Mouse (Mus musculus): ENCODE results near the gene Olfr281. TPM values are rescaled to one million over a fixed set of nuclear protein-coding genes. Genes with fewer than 3 reads are reported as not detected.

Olfr281 gene
- total and polyA plus RNA-seq, 3 experiments = 0.08 to 0.40 TPM; not detected in 1

DNA sequence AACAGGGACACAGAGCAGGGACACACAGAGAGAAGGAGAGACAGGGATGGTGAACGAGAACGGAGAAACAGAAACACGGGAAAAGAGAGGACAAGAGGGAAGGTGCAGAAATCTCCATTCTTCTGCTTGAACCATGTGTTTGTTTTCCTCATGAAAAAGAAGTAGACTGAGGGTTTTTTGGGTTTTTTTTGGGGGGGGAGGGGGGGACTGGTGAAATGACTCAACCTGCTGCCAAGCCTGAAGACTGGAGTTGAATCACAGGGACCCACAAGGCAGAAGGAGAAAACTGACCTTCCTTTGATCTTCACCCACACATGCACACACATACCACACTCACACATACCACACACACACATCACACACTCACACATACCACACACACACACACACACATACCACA lies 50.9 kb downstream of the Olfr281 start:
- H3K9ac ChIP-seq (ENCODE audit: control insufficient read depth, low read depth, low read length, poor library complexity, severe bottlenecking) = no peak overlapping the region
- no peak for DNase-seq (ENCODE audit: low read depth, low spot score)
- no peak overlapping the region for H3K4me3 ChIP-seq (ENCODE audit: control insufficient read depth in 1 of 2, insufficient read depth in 1 of 2, low read depth in 2 of 2, low read length in 2 of 2)
- TF ChIP-seq POLR2AphosphoS2 (IDR thresholded peaks at IDR 0.05; ENCODE audit: low read length) (no peak), MXI1 (IDR thresholded peaks at IDR 0.05; ENCODE audit: low read depth, low read length) (no peak), TCF12 (IDR thresholded peaks at IDR 0.05; ENCODE audit: low read depth, low read length) (no peak), EP300 (IDR thresholded peaks at IDR 0.05; ENCODE audit: low read depth in 1 of 2, low read length in 2 of 2) (no peak), TAL1 (IDR thresholded peaks at IDR 0.05; ENCODE audit: low read length) (no peak), BHLHE40 (IDR thresholded peaks at IDR 0.05; ENCODE audit: borderline replicate concordance, low read depth, low read length) (no peak), RAD21 (IDR thresholded peaks at IDR 0.05; ENCODE audit: low read depth, low read length) (no peak), USF1 (IDR thresholded peaks at IDR 0.05; ENCODE audit: low read depth, low read length) (no peak), RCOR1 (IDR thresholded peaks at IDR 0.05; ENCODE audit: low read depth, low read length) (no peak), ZKSCAN1 (IDR thresholded peaks at IDR 0.05; ENCODE audit: low read depth, low read length) (no peak), ZNF384 (IDR thresholded peaks at IDR 0.05; ENCODE audit: low read depth, low read length) (no peak), ELF1 (IDR thresholded peaks at IDR 0.05; ENCODE audit: low read depth, low read length) (no peak), MYB (IDR thresholded peaks at IDR 0.05; ENCODE audit: low read depth, low read length) (no peak), MAX (IDR thresholded peaks at IDR 0.05; ENCODE audit: low read length) (no peak), POLR2A (IDR thresholded peaks at IDR 0.05; ENCODE audit: control insufficient read depth in 1 of 2, insufficient read depth in 1 of 2, low read depth in 1 of 2, low read length in 2 of 2, poor library complexity in 1 of 2) (no peak), MAZ (IDR thresholded peaks at IDR 0.05; ENCODE audit: low read depth, low read length) (no peak), GABPA (IDR thresholded peaks at IDR 0.05; ENCODE audit: low read depth, low read length) (no peak), CHD1 (IDR thresholded peaks at IDR 0.05; ENCODE audit: low read depth, low read length) (no peak), TBP (IDR thresholded peaks at IDR 0.05; ENCODE audit: low read depth, low read length) (no peak)
- no peaks in the 10 kb centered on the region for H3K9me3 ChIP-seq (replicated peaks; ENCODE audit: insufficient read depth, low read length)
- peaks cover 12 to 24% of the 10 kb centered on the region in 2 experiments for H3K27me3 ChIP-seq (ENCODE audit: control insufficient read depth in 1 of 2, insufficient read depth in 2 of 2, low read length in 2 of 2)
- H3K36me3 ChIP-seq (ENCODE audit: control insufficient read depth in 1 of 2, insufficient read depth in 2 of 2, low read length in 2 of 2) = peaks cover 0 to 13% of the 10 kb centered on the region in 2 experiments; a peak in 2 of 4 replicates
- no peak overlapping the region for H3K27ac ChIP-seq (ENCODE audit: control insufficient read depth, low read depth, low read length)
- no peaks in the 10 kb centered on the region for H3K79me2 ChIP-seq (ENCODE audit: control insufficient read depth, insufficient read depth, low read length, poor library complexity)
- peaks cover 9 to 17% of the 10 kb centered on the region in 2 experiments for H3K4me1 ChIP-seq (ENCODE audit: control insufficient read depth in 1 of 2, insufficient read depth in 2 of 2, low read length in 2 of 2)

DNA sequence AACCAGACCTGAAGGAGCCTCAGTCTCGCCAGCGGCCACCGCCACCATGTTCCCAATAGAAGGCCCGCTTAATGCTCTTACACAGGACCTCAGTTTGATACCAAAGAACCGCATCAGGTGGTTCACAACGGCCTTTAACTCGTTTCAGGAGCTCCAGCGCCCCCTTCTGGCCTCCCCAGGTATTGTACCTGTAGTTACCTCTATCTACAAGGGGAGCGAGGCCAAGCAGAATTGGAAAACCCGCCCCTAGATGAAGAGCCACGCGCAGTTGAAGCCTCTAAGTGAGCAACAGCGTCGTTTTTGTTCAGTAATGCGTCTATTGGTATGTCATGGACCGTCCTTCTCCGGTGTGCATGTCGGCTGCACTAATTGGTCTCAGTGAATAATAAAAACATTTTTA lies 52.1 kb downstream of the Olfr281 start:
- no peak overlapping the region for H3K9ac ChIP-seq (ENCODE audit: control insufficient read depth, low read depth, low read length, poor library complexity, severe bottlenecking)
- TF ChIP-seq POLR2A (IDR thresholded peaks at IDR 0.05; ENCODE audit: control insufficient read depth in 1 of 2, insufficient read depth in 1 of 2, low read depth in 1 of 2, low read length in 2 of 2, poor library complexity in 1 of 2) = no peak
- no peak for TF ChIP-seq POLR2AphosphoS2 (IDR thresholded peaks at IDR 0.05; ENCODE audit: low read length)
- TF ChIP-seq POLR2AphosphoS5 (IDR thresholded peaks at IDR 0.05; ENCODE audit: borderline replicate concordance, low read depth, low read length) = no peak
- 0 out of 2 replicates have a peak, but pooled peaks have one; percentile 39 for TF ChIP-seq JUND (IDR thresholded peaks at IDR 0.05; ENCODE audit: low read depth, low read length)
- TF ChIP-seq MXI1 (IDR thresholded peaks at IDR 0.05; ENCODE audit: low read depth, low read length) = peak; percentile 60
- peak; percentile 51; the same call in 1 of the 2 replicates for TF ChIP-seq MAZ (IDR thresholded peaks at IDR 0.05; ENCODE audit: low read depth, low read length)
- 0 out of 2 replicates have a peak, but pooled peaks have one; percentile 22 for TF ChIP-seq HCFC1 (IDR thresholded peaks at IDR 0.05; ENCODE audit: low read depth, low read length)
- no peak for TF ChIP-seq NELFE (IDR thresholded peaks at IDR 0.05; ENCODE audit: low read depth, low read length)
- no peak for TF ChIP-seq ZMIZ1 (IDR thresholded peaks at IDR 0.05; ENCODE audit: low read depth, low read length)
- peak; percentile 76 for TF ChIP-seq SMC3 (IDR thresholded peaks at IDR 0.05; ENCODE audit: low read depth, low read length)
- 0 out of 2 replicates have a peak, but pooled peaks have one; percentile 26 for TF ChIP-seq RCOR1 (IDR thresholded peaks at IDR 0.05; ENCODE audit: low read depth, low read length)
- peak; percentile 45 for TF ChIP-seq BHLHE40 (IDR thresholded peaks at IDR 0.05; ENCODE audit: borderline replicate concordance, low read depth, low read length)
- TF ChIP-seq NRF1 (IDR thresholded peaks at IDR 0.05; ENCODE audit: insufficient read depth, low read depth, low read length, poor library complexity, severe bottlenecking) = no peak
- peak; percentile 84 for TF ChIP-seq ZC3H11A (IDR thresholded peaks at IDR 0.05; ENCODE audit: low read depth, low read length)
- TF ChIP-seq TBP (IDR thresholded peaks at IDR 0.05; ENCODE audit: low read depth, low read length) = 0 out of 2 replicates have a peak, but pooled peaks have one; percentile 45
- peak; percentile 49 for TF ChIP-seq MAX (IDR thresholded peaks at IDR 0.05; ENCODE audit: low read length)
- TF ChIP-seq MEF2A (IDR thresholded peaks at IDR 0.05; ENCODE audit: extremely low read depth, insufficient replicate concordance, low read depth, low read length, poor library complexity, severe bottlenecking) = no peak
- peak; percentile 69 for TF ChIP-seq USF1 (IDR thresholded peaks at IDR 0.05; ENCODE audit: low read depth, low read length)
- TF ChIP-seq UBTF (IDR thresholded peaks at IDR 0.05; ENCODE audit: borderline replicate concordance, insufficient read depth, low read depth, low read length) = no peak

More for the DNA sequence above, 52.1 kb downstream of the Olfr281 start:
- Histone ChIP-seq H3K4me3 (ENCODE audit: control insufficient read depth in 1 of 2, insufficient read depth in 1 of 2, low read depth in 2 of 2, low read length in 2 of 2) (no peak overlapping the region), H3K27me3 (ENCODE audit: control insufficient read depth in 1 of 2, insufficient read depth in 2 of 2, low read length in 2 of 2) (peaks cover 6 to 16% of the 10 kb centered on the region in 2 experiments), H3K4me1 (ENCODE audit: control insufficient read depth in 1 of 2, insufficient read depth in 2 of 2, low read length in 2 of 2) (peaks cover 9 to 17% of the 10 kb centered on the region in 2 experiments), H3K9me3 (replicated peaks; ENCODE audit: insufficient read depth, low read length) (no peaks in the 10 kb centered on the region), H3K27ac (ENCODE audit: control insufficient read depth, low read depth, low read length) (no peak overlapping the region), H3K36me3 (ENCODE audit: control insufficient read depth in 1 of 2, insufficient read depth in 2 of 2, low read length in 2 of 2) (peaks cover 0 to 13% of the 10 kb centered on the region in 2 experiments; a peak in 2 of 4 replicates), H3K79me2 (ENCODE audit: control insufficient read depth, insufficient read depth, low read length, poor library complexity) (no peaks in the 10 kb centered on the region)
- DNase-seq (ENCODE audit: low read depth, low spot score) = peak; percentile 93

Measured in MEL (cell line).